Mouse (Mus musculus) liver, embryonic 15.5 days (tissue): Measurements from ENCODE around the gene C8g. TPM values are rescaled to one million over a fixed set of nuclear protein-coding genes. Genes with fewer than 3 reads are reported as not detected.
A peak's percentile ranks its signal among the peaks of the same experiment; 100 is the strongest.

Experiments used
- ATAC-seq: fragments of 200-750 bp; cut with Nextera tagmentation; 2 replicates; pipeline ENCODE4 v1.8.0; 2017; ENCODE audit warnings: moderate number of reproducible peaks, mild to moderate bottlenecking, moderate library complexity; ENCODE audit not compliant: insufficient read depth
- H3K27ac ChIP-seq: fragments of 300-500 bp; sonication (generic); replicated peaks from 2 replicates; pipeline ENCODE4 v1.5.1; 2015; ENCODE audit warnings: mild to moderate bottlenecking, inconsistent platforms
- H3K27me3 ChIP-seq: fragments of 300-500 bp; sonication (generic); 2 replicates; pipeline ENCODE4 v1.6.1; 2015; ENCODE audit warnings: mild to moderate bottlenecking, inconsistent platforms
- H3K36me3 ChIP-seq: fragments of 300-500 bp; sonication (generic); replicated peaks from 2 replicates; pipeline ENCODE4 v1.6.1; 2015; ENCODE audit warnings: moderate library complexity, mild to moderate bottlenecking, inconsistent platforms
- H3K4me1 ChIP-seq: fragments of 300-500 bp; sonication (generic); replicated peaks from 2 replicates; pipeline ENCODE4 v1.6.1; 2015; ENCODE audit warnings: inconsistent platforms
- H3K4me2 ChIP-seq: fragments of 300-500 bp; sonication (generic); 2 replicates; pipeline ENCODE4 v1.6.1; 2015; ENCODE audit warnings: moderate library complexity, mild to moderate bottlenecking, inconsistent platforms
- H3K4me3 ChIP-seq: fragments of 300-500 bp; sonication (generic); replicated peaks from 2 replicates; pipeline ENCODE4 v1.5.1; 2015; ENCODE audit warnings: mild to moderate bottlenecking, inconsistent platforms
- H3K9ac ChIP-seq: fragments of 300-500 bp; sonication (generic); 2 replicates; pipeline ENCODE4 v1.6.1; 2015; ENCODE audit warnings: moderate library complexity, mild to moderate bottlenecking, inconsistent platforms
- H3K9me3 ChIP-seq: fragments of 300-500 bp; sonication (generic); replicated peaks from 2 replicates; pipeline ENCODE4 v1.6.1; 2016; ENCODE audit warnings: inconsistent platforms
- WGBS: fragments of 180-500 bp; shearing (Covaris S2); methylation state at CpG from one replicate; pipeline ENCODE4 v1.1.7; 2015; ENCODE audit warnings: mixed read lengths; ENCODE audit not compliant: insufficient replicate concordance; 5-methylcytosine and 5-hydroxymethylcytosine counted together
- polyA plus RNA-seq: library from polyadenylated mRNA; unstranded; fragments of >200 nt; fragmentation: Nextera tagmentation; extraction: Ambion mirVana; gene quantifications from 2 replicates; pipeline ENCODE4 v1.2.1, GENCODE M21; 2015

C8g gene
- polyA plus RNA-seq, 1 experiment from 2014 or later: 64.9 TPM

- peak overlapping the region; percentile 6; the same call in 1 of the 2 replicates for H3K9ac ChIP-seq
- no peaks in the 10 kb centered on the region for H3K9me3 ChIP-seq
- H3K4me1 ChIP-seq: peaks cover 37% of the 10 kb centered on the region
- peak overlapping the region; percentile 96 for H3K4me2 ChIP-seq
- WGBS: 19% methylated on average over 3 of the region's 3 CpGs
- no peaks in the 10 kb centered on the region for H3K27me3 ChIP-seq
- H3K36me3 ChIP-seq: peaks cover 3% of the 10 kb centered on the region; the same call in 1 of the 2 replicates
- H3K27ac ChIP-seq: peak overlapping the region; percentile 67
- H3K4me3 ChIP-seq: peak overlapping the region; percentile 72
- ATAC-seq: no peak
Observed at GRCm38 (mm10) chr2:25461407-25461806, 40.1 kb downstream of the C8g start.

GRCm38 (mm10) chr2:25460551-25461309 is 40.8 kb downstream of the C8g start, which contains the start of gene Paxx:
TSS of gene Paxx (minus strand) at chr2:25461094.
- ATAC-seq: peak; percentile 86
- peak within 1 kb of the TSS; percentile 72 for H3K4me3 ChIP-seq
- peak within 1 kb of the TSS; percentile 71 for H3K9ac ChIP-seq
- H3K27me3 ChIP-seq: no peaks in the 10 kb centered on the region
- peaks cover 39% of the 10 kb centered on the region for H3K4me1 ChIP-seq
- H3K36me3 ChIP-seq: peaks cover 3% of the 10 kb centered on the region; the same call in 1 of the 2 replicates
- peak within 1 kb of the TSS; percentile 91 for H3K27ac ChIP-seq
- peak within 1 kb of the TSS; percentile 96 for H3K4me2 ChIP-seq
- H3K9me3 ChIP-seq: no peaks in the 10 kb centered on the region
- under 1% methylated on average over 48 of the region's 48 CpGs for WGBS

- Histone ChIP-seq H3K9ac (peak overlapping the region; percentile 71), H3K4me3 (peak overlapping the region; percentile 72), H3K4me2 (peak overlapping the region; percentile 96), H3K36me3 (peaks cover 3% of the 10 kb centered on the region; the same call in 1 of the 2 replicates), H3K27ac (peak overlapping the region; percentile 91), H3K27me3 (no peaks in the 10 kb centered on the region), H3K9me3 (no peaks in the 10 kb centered on the region), H3K4me1 (peaks cover 39% of the 10 kb centered on the region)
- no peak for ATAC-seq
- WGBS: 31% methylated on average over 5 of the region's 5 CpGs
Observed at GRCm38 (mm10) chr2:25460135-25460534, 41.4 kb downstream of the C8g start.

GRCm38 (mm10) chr2:25458911-25459310 is 42.6 kb downstream of the C8g start:
- Histone ChIP-seq H3K4me3 (no peak overlapping the region), H3K9ac (no peak overlapping the region), H3K4me2 (no peak overlapping the region; the same call in 1 of the 2 replicates), H3K4me1 (peaks cover 33% of the 10 kb centered on the region), H3K27ac (no peak overlapping the region), H3K27me3 (no peaks in the 10 kb centered on the region), H3K9me3 (no peaks in the 10 kb centered on the region), H3K36me3 (peaks cover 3% of the 10 kb centered on the region; the same call in 1 of the 2 replicates)
- 73% methylated on average over 5 of the region's 5 CpGs for whole genome bisulfite sequencing
- ATAC-seq: no peak

GRCm38 (mm10) chr2:25457022-25457896 is 44.3 kb downstream of the C8g start:
- H3K36me3 ChIP-seq: peaks cover 3% of the 10 kb centered on the region; the same call in 1 of the 2 replicates
- no peak overlapping the region for H3K4me3 ChIP-seq
- no peak overlapping the region for H3K27ac ChIP-seq
- peaks cover 33% of the 10 kb centered on the region for H3K4me1 ChIP-seq
- H3K4me2 ChIP-seq: no peak overlapping the region
- ATAC-seq: no peak
- no peaks in the 10 kb centered on the region for H3K27me3 ChIP-seq
- 72% methylated on average over 9 of the region's 9 CpGs for WGBS
- no peaks in the 10 kb centered on the region for H3K9me3 ChIP-seq
- H3K9ac ChIP-seq: no peak overlapping the region

- WGBS: 53% methylated on average over 14 of the region's 14 CpGs
- Histone ChIP-seq H3K27ac (no peak within 1 kb of the TSS), H3K36me3 (peaks cover 3% of the 10 kb centered on the region; the same call in 1 of the 2 replicates), H3K4me3 (no peak within 1 kb of the TSS), H3K9ac (no peak within 1 kb of the TSS), H3K4me2 (no peak within 1 kb of the TSS), H3K4me1 (peaks cover 30% of the 10 kb centered on the region), H3K27me3 (no peaks in the 10 kb centered on the region), H3K9me3 (no peaks in the 10 kb centered on the region)
- no peak for ATAC-seq
Observed at GRCm38 (mm10) chr2:25456205-25456953, 45.1 kb downstream of the C8g start, which contains the start of gene Clic3. TSS of gene Clic3 (plus strand) at chr2:25456838.

GRCm38 (mm10) chr2:25452951-25453350 is 48.6 kb downstream of the C8g start:
- no peak overlapping the region for H3K4me3 ChIP-seq
- no peaks in the 10 kb centered on the region for H3K36me3 ChIP-seq
- H3K4me2 ChIP-seq: no peak overlapping the region
- no peaks in the 10 kb centered on the region for H3K9me3 ChIP-seq
- H3K9ac ChIP-seq: no peak overlapping the region
- H3K27me3 ChIP-seq: no peaks in the 10 kb centered on the region
- no peak overlapping the region for H3K27ac ChIP-seq
- ATAC-seq: no peak
- peaks cover 5% of the 10 kb centered on the region; the same call in 1 of the 2 replicates for H3K4me1 ChIP-seq
- 33% methylated on average over 1 of the region's 1 CpGs for WGBS

GRCm38 (mm10) chr2:25450853-25451647 is 50.5 kb downstream of the C8g start:
- WGBS: 44% methylated on average over 8 of the region's 8 CpGs
- H3K27ac ChIP-seq: no peak overlapping the region
- H3K9me3 ChIP-seq: no peaks in the 10 kb centered on the region
- no peaks in the 10 kb centered on the region for H3K36me3 ChIP-seq
- H3K27me3 ChIP-seq: no peaks in the 10 kb centered on the region
- no peak overlapping the region for H3K9ac ChIP-seq
- no peak overlapping the region for H3K4me2 ChIP-seq
- no peaks in the 10 kb centered on the region for H3K4me1 ChIP-seq
- H3K4me3 ChIP-seq: no peak overlapping the region
- ATAC-seq: no peak
